ENCODE assay signal across 19 mouse cellular contexts in genomic region chr1:106275142-106275541, GRCm38 (mm10).
DNase-seq lines count a peak whose midpoint lies in the region; ATAC-seq and TF ChIP-seq lines count a peak whose summit lies in the region.
"Had no signal": no experiment of that assay in that cellular context is flagged by ENCODE, and none has a peak within 500 bp of the region (broad histone marks: within the 10 kb centered on the region; RNA-seq: fewer than 3 reads in every experiment).

No protein-coding gene starts in this region.

- ATAC-seq in embryonic facial prominence, embryonic 14.5 days (ENCODE audit: low read depth) = no peak
- ATAC-seq in lung, embryonic 15.5 days (ENCODE audit: borderline replicate concordance, extremely low read depth, low FRiP score, low TSS enrichment) = no peak
- no peak for ATAC-seq in activated CD4-positive, CD25-positive, alpha-beta regulatory T cell, adult 4 months
- ATAC-seq: CD4-positive, CD25-positive, alpha-beta regulatory T cell, adult 4 months; intestine, embryonic 15.5 days had no signal

- H3K27me3 ChIP-seq in embryonic facial prominence, embryonic 14.5 days (replicated peaks; ENCODE audit: control insufficient read depth, insufficient read depth, low read length) = no peaks in the 10 kb centered on the region
- no peaks in the 10 kb centered on the region for H3K27me3 ChIP-seq in embryonic facial prominence, embryonic 10.5 days (replicated peaks; ENCODE audit: low read depth, poor library complexity, severe bottlenecking)
- H3K27me3 ChIP-seq in lung, embryonic 15.5 days = no peaks in the 10 kb centered on the region
- H3K27me3 ChIP-seq: embryonic facial prominence, embryonic 13.5 days; hindbrain, embryonic 12.5 days; intestine, embryonic 15.5 days had no signal

- no peak overlapping the region for H3K9ac ChIP-seq in embryonic facial prominence, embryonic 14.5 days (ENCODE audit: low read depth, low read length)
- H3K9ac ChIP-seq in lung, embryonic 15.5 days = no peak overlapping the region
- H3K9ac ChIP-seq: embryonic facial prominence, embryonic 13.5 days; hindbrain, embryonic 12.5 days; intestine, embryonic 15.5 days had no signal

- no peak for TF ChIP-seq CTCF in gastrocnemius, adult 2 months (IDR thresholded peaks at IDR 0.05)

- H3K9me3 ChIP-seq in embryonic facial prominence, embryonic 14.5 days (ENCODE audit: control insufficient read depth, low read length) = no peaks in the 10 kb centered on the region
- no peaks in the 10 kb centered on the region for H3K9me3 ChIP-seq in embryonic facial prominence, embryonic 10.5 days
- no peaks in the 10 kb centered on the region for H3K9me3 ChIP-seq in lung, embryonic 15.5 days
- H3K9me3 ChIP-seq: embryonic facial prominence, embryonic 13.5 days; hindbrain, embryonic 12.5 days; intestine, embryonic 15.5 days had no signal

- H3K4me1 ChIP-seq in embryonic facial prominence, embryonic 14.5 days (ENCODE audit: control insufficient read depth, insufficient read depth, low read length) = peaks cover 18% of the 10 kb centered on the region
- peaks cover 39% of the 10 kb centered on the region for H3K4me1 ChIP-seq in embryonic facial prominence, embryonic 10.5 days
- peaks cover 25% of the 10 kb centered on the region for H3K4me1 ChIP-seq in lung, embryonic 15.5 days

- DNase-seq in embryonic facial prominence, embryonic 14.5 days (ENCODE audit: low spot score) = no peak
- DNase-seq in embryonic facial prominence, embryonic 10.5 days (ENCODE audit: low spot score) = no peak
- DNase-seq in gastrocnemius, adult 2 months = no peak
- no peak for DNase-seq in gastrocnemius, postnatal 25 days
- no peak for DNase-seq in lung, postnatal 36 days
- DNase-seq: cerebellum, adult 11-12 months; cerebellum, adult 9-10 months; cerebellum, postnatal 25 days; gastrocnemius, postnatal 14 days; heart, postnatal 10 days; heart, postnatal 4 days; kidney, adult 18-20 months had no signal

- intact Hi-C loops in gastrocnemius, adult 2 months (cut with DNase I) = no loop called here

- WGBS in embryonic facial prominence, embryonic 14.5 days = 72% methylated on average over 4 of the region's 4 CpGs
- 94% methylated on average over 4 of the region's 4 CpGs for WGBS in embryonic facial prominence, embryonic 10.5 days
- 86% methylated on average over 4 of the region's 4 CpGs for WGBS in lung, embryonic 15.5 days

- H3K4me3 ChIP-seq in embryonic facial prominence, embryonic 14.5 days (ENCODE audit: low read depth, low read length) = no peak overlapping the region
- H3K4me3 ChIP-seq in embryonic facial prominence, embryonic 10.5 days = no peak overlapping the region
- H3K4me3 ChIP-seq in gastrocnemius, adult 2 months = no peak overlapping the region
- no peak overlapping the region for H3K4me3 ChIP-seq in lung, embryonic 15.5 days
- H3K4me3 ChIP-seq: embryonic facial prominence, embryonic 13.5 days; erythroblast, embryonic 14.5 days; hindbrain, embryonic 12.5 days; intestine, embryonic 15.5 days had no signal

- peak overlapping the region; percentile 8; the same call in 1 of the 2 replicates for H3K27ac ChIP-seq in embryonic facial prominence, embryonic 14.5 days (replicated peaks; ENCODE audit: low read depth, low read length)
- H3K27ac ChIP-seq in embryonic facial prominence, embryonic 10.5 days (replicated peaks) = no peak overlapping the region
- H3K27ac ChIP-seq in gastrocnemius, adult 2 months = peak overlapping the region; percentile 71; the same call in 1 of the 2 replicates
- H3K27ac ChIP-seq in lung, embryonic 15.5 days = 0 out of 2 replicates have a peak overlapping the region, but pooled peaks have one; percentile 24
- H3K27ac ChIP-seq: embryonic facial prominence, embryonic 13.5 days; hindbrain, embryonic 12.5 days; intestine, embryonic 15.5 days had no signal

- H3K36me3 ChIP-seq in embryonic facial prominence, embryonic 14.5 days (ENCODE audit: control insufficient read depth, insufficient read depth, low read length) = no peaks in the 10 kb centered on the region
- no peaks in the 10 kb centered on the region for H3K36me3 ChIP-seq in embryonic facial prominence, embryonic 10.5 days (replicated peaks)
- H3K36me3 ChIP-seq in lung, embryonic 15.5 days = no peaks in the 10 kb centered on the region
- H3K36me3 ChIP-seq: embryonic facial prominence, embryonic 13.5 days; hindbrain, embryonic 12.5 days; intestine, embryonic 15.5 days had no signal

- H3K4me2 ChIP-seq in embryonic facial prominence, embryonic 14.5 days (ENCODE audit: low read depth, low read length) = no peak overlapping the region
- no peak overlapping the region for H3K4me2 ChIP-seq in lung, embryonic 15.5 days
- H3K4me2 ChIP-seq: embryonic facial prominence, embryonic 13.5 days; hindbrain, embryonic 12.5 days; intestine, embryonic 15.5 days had no signal
